Mouse (Mus musculus) liver, postnatal 0 days (tissue): Measurements from ENCODE around the gene Plxna2. TPM values are rescaled to one million over a fixed set of nuclear protein-coding genes. Genes with fewer than 3 reads are reported as not detected.

Source experiments
- ATAC-seq: fragments of 200-750 bp; cut with Nextera tagmentation; 2 replicates; pipeline ENCODE4 v1.8.0; 2017; ENCODE audit warnings: mild to moderate bottlenecking, moderate library complexity
- DNase-seq: peaks from one replicate; pipeline ENCODE4 v3.0.0-alpha.2; 2016
- H3K27ac ChIP-seq: fragments of 300-500 bp; sonication (generic); 2 replicates; pipeline ENCODE4 v1.5.1; 2014; ENCODE audit warnings: antibody characterized with exemption, moderate library complexity, mild to moderate bottlenecking, low read depth
- H3K27me3 ChIP-seq: fragments of 300-500 bp; sonication (generic); 2 replicates; pipeline ENCODE4 v1.6.1; 2014; ENCODE audit warnings: low read length, control low read depth, mixed read lengths; ENCODE audit not compliant: insufficient read depth
- H3K36me3 ChIP-seq: fragments of 300-500 bp; sonication (generic); replicated peaks from 2 replicates; pipeline ENCODE4 v1.6.1; 2014; ENCODE audit warnings: mild to moderate bottlenecking, control low read depth, low read length, moderate library complexity, mixed read lengths; ENCODE audit not compliant: insufficient read depth
- H3K4me1 ChIP-seq: fragments of 300-500 bp; sonication (generic); 2 replicates; pipeline ENCODE4 v1.6.1; 2014; ENCODE audit warnings: antibody characterized with exemption, mild to moderate bottlenecking, control low read depth; ENCODE audit not compliant: insufficient read depth
- H3K4me2 ChIP-seq: fragments of 300-500 bp; sonication (generic); 2 replicates; pipeline ENCODE4 v1.6.1; 2014; ENCODE audit warnings: low read depth, mild to moderate bottlenecking, low read length, moderate library complexity, mixed read lengths
- H3K4me3 ChIP-seq: fragments of 300-500 bp; sonication (generic); 2 replicates; pipeline ENCODE4 v1.5.1; 2014; ENCODE audit warnings: low read depth, low read length
- H3K9ac ChIP-seq: fragments of 300-500 bp; sonication (generic); replicated peaks from 2 replicates; pipeline ENCODE4 v1.6.1; 2014; ENCODE audit warnings: mild to moderate bottlenecking, moderate library complexity
- H3K9me3 ChIP-seq: fragments of 300-500 bp; sonication (generic); 2 replicates; pipeline ENCODE4 v1.6.1; 2016; ENCODE audit warnings: mild to moderate bottlenecking, control low read depth, low read length, mixed read lengths
- CTCF ChIP-seq: sonication (generic); IDR thresholded peaks from 2 replicates; pipeline ENCODE4 v1.5.1; 2016; ENCODE audit warnings: antibody characterized with exemption, low read depth
- EP300 ChIP-seq: IDR thresholded peaks from 2 replicates; pipeline ENCODE4 v1.6.1; 2016; ENCODE audit warnings: antibody characterized with exemption, low read depth, mild to moderate bottlenecking
- WGBS: fragments of 180-500 bp; shearing (Covaris S2); extraction: QIAGEN DNeasy Blood & Tissue Kit; methylation state at CpG from one replicate; pipeline ENCODE4 v1.1.7; 2014; ENCODE audit not compliant: insufficient replicate concordance; 5-methylcytosine and 5-hydroxymethylcytosine counted together
- polyA plus RNA-seq: library from polyadenylated mRNA; unstranded; fragments of >200 nt; fragmentation: Nextera tagmentation; extraction: Ambion mirVana; gene quantifications from 2 replicates; pipeline ENCODE4 v1.2.1, GENCODE M21; 2015

Plxna2 gene
- polyA plus RNA-seq, 1 experiment from 2014 or later: 2.3 TPM

DNA sequence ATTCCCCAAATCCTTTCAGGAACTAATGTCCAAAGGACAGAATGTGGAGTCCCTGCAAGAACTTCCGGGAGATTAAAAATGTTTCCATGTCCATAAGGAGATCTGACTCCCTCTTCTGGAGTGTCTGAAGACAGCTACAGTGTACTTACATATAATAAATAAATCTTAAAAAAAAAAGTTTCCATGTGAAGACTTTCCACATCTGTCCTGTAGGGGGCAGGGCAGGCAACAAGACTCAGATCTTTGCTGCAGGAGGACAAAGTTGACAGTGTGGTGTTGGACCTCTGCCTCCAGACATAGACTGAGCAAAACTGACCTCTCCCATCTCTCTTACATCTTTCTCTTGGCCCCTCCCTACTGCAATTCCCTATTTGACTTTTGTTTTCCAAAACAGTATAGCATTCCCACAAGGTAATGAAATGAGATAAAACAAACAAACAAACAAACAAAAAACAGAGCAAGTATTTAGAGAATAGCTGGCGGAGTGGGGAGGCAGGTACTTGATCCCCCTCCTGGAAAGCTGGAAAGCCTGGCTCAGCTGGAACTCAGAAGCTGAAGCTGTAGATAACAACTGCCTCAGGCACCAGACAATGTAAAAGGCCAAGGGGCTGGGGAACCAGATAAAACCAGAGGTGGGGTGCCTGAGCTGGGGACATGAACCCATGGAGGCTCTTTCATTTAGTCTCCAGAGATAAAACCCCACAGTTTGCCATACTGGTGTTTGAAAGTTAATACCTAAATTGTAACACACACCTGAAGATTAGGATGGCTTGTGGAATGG lies 143.6 kb downstream of the Plxna2 start:
- Histone ChIP-seq H3K4me2 (no peak overlapping the region), H3K27me3 (no peaks in the 10 kb centered on the region), H3K9me3 (no peaks in the 10 kb centered on the region), H3K4me3 (no peak overlapping the region), H3K9ac (no peak overlapping the region), H3K36me3 (peaks cover 4% of the 10 kb centered on the region), H3K27ac (no peak overlapping the region), H3K4me1 (no peaks in the 10 kb centered on the region)
- peak; percentile 85 for TF ChIP-seq EP300
- TF ChIP-seq CTCF: peak; percentile 68
- DNase-seq: peak; percentile 30
- peak; percentile 64 for ATAC-seq
- WGBS: 55% methylated on average over 2 of the region's 2 CpGs

- Histone ChIP-seq H3K4me3 (no peak overlapping the region), H3K27ac (no peak overlapping the region), H3K36me3 (peaks cover 7% of the 10 kb centered on the region), H3K4me2 (no peak overlapping the region), H3K4me1 (no peaks in the 10 kb centered on the region), H3K9ac (no peak overlapping the region), H3K9me3 (no peaks in the 10 kb centered on the region), H3K27me3 (no peaks in the 10 kb centered on the region)
- ATAC-seq: no peak
- WGBS: 41% methylated on average over 5 of the region's 5 CpGs
- no peak for DNase-seq
- peak; percentile 25; the same call in 1 of the 2 replicates for TF ChIP-seq EP300
- no peak for TF ChIP-seq CTCF
These were observed 144.9 kb downstream of the Plxna2 start for GRCm38 (mm10) chr1:194762896-194763295.

DNA sequence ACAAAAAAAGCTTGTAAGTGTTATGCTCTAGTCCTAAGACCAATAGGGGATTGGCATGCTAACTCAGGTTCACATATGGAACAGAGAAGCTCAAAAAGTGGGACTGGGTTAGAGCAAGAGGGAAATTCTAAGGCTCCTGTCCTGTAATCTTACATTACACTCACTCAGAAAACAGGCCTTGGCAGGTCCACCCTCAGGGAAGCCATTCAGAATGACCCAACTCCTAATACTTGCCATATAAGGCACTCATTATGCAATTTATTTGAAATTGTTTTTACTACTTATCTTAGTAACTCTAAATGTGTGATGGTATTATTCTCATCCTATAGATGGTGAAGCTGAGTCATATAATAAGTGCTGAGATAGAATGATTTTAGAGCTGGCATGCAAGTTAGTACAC lies 146.9 kb downstream of the Plxna2 start:
- H3K9me3 ChIP-seq: no peaks in the 10 kb centered on the region
- no peaks in the 10 kb centered on the region for H3K4me1 ChIP-seq
- no peak overlapping the region for H3K4me3 ChIP-seq
- H3K27ac ChIP-seq: no peak overlapping the region
- no peak overlapping the region for H3K4me2 ChIP-seq
- no peak overlapping the region for H3K9ac ChIP-seq
- H3K27me3 ChIP-seq: no peaks in the 10 kb centered on the region
- peaks cover 4% of the 10 kb centered on the region; the same call in 1 of the 2 replicates for H3K36me3 ChIP-seq
- ATAC-seq (no peak), DNase-seq (no peak)
- TF ChIP-seq CTCF (no peak), EP300 (no peak)

DNA sequence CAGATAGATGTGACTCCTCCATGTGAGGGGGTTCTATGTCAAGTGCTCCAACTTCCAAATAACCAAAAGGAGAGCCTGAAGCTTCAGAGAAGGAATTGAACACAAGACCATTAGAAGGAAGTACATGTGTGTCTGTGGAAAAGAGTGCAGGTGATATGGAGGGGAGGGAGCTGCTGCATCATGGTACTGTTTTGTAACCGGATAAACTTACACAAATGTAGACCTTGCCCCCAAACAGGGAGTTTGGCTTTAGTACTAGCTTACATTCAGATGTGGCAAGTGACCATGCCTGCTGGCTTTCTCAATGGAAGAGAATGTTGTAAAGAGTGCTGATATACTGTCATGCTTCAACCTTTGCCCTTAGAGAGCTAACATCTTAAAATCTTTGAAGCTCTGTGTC lies 150.8 kb downstream of the Plxna2 start:
- Histone ChIP-seq H3K36me3 (peaks cover 4% of the 10 kb centered on the region; the same call in 1 of the 2 replicates), H3K4me2 (no peak overlapping the region), H3K27me3 (no peaks in the 10 kb centered on the region), H3K9ac (no peak overlapping the region), H3K4me3 (no peak overlapping the region), H3K27ac (peak overlapping the region; percentile 68), H3K9me3 (no peaks in the 10 kb centered on the region), H3K4me1 (peaks cover under 1% of the 10 kb centered on the region; the same call in 1 of the 2 replicates)
- WGBS: 59% methylated on average over 1 of the region's 1 CpGs
- ATAC-seq: peak; percentile 91
- DNase-seq: no peak
- TF ChIP-seq EP300 (no peak), CTCF (no peak)

- no peak for ATAC-seq
These were observed 154.0 kb downstream of the Plxna2 start for GRCm38 (mm10) chr1:194772053-194772452.

DNA sequence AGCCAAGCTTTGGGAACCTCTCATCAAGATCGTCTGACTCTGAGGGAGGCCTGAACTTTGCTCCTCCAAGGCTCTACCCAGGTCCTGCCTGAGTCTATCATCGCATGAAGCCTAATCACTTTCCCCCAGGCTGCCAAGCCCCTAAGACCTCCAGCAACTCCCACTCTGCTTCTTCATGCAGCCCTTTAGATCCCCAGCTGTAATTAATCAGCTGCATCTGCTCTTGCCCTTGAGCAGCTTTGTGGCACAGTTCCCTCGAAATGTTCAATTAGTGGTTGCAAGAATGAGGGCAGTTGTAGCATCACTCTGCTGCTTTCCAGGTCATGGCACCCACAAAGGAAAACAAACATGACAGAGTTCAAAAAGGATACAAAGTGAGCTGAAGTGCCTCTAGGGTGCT lies 155.9 kb downstream of the Plxna2 start:
- no peak; the same call in 1 of the 2 replicates for TF ChIP-seq EP300
- TF ChIP-seq CTCF: no peak
- H3K9ac ChIP-seq: no peak overlapping the region
- H3K4me1 ChIP-seq: peaks cover 6% of the 10 kb centered on the region; the same call in 1 of the 2 replicates
- H3K27me3 ChIP-seq: no peaks in the 10 kb centered on the region
- H3K4me3 ChIP-seq: no peak overlapping the region
- no peaks in the 10 kb centered on the region for H3K9me3 ChIP-seq
- ATAC-seq (peak; percentile 51), DNase-seq (no peak)
- 38% methylated on average over 3 of the region's 3 CpGs for WGBS
- H3K36me3 ChIP-seq: no peaks in the 10 kb centered on the region; the same call in 1 of the 2 replicates
- H3K27ac ChIP-seq: no peak overlapping the region
- no peak overlapping the region for H3K4me2 ChIP-seq

More at GRCm38 (mm10) chr1:194772053-194772452, 154.0 kb downstream of the Plxna2 start:
- Histone ChIP-seq H3K4me3 (no peak overlapping the region), H3K9ac (no peak overlapping the region), H3K36me3 (peaks cover 4% of the 10 kb centered on the region; the same call in 1 of the 2 replicates), H3K4me1 (peaks cover 6% of the 10 kb centered on the region; the same call in 1 of the 2 replicates), H3K27ac (no peak overlapping the region), H3K27me3 (no peaks in the 10 kb centered on the region), H3K4me2 (no peak overlapping the region), H3K9me3 (no peaks in the 10 kb centered on the region)
- no peak for DNase-seq
- TF ChIP-seq CTCF: no peak
- TF ChIP-seq EP300: no peak
- WGBS: 51% methylated on average over 3 of the region's 3 CpGs
